Mouse (Mus musculus) heart, postnatal 0 days (tissue): ENCODE measurements around the gene B4galnt1.

Experiments
- CTCF ChIP-seq: IDR thresholded peaks from 2 replicates; pipeline ENCODE4 v1.5.1; 2016; ENCODE audit warnings: antibody characterized with exemption, control low read depth, low read depth
- EP300 ChIP-seq: IDR thresholded peaks from 2 replicates; pipeline ENCODE4 v1.6.1; 2016; ENCODE audit warnings: antibody characterized with exemption, low read depth

- TF ChIP-seq CTCF (no peak), EP300 (no peak)
These were observed 28.0 kb downstream of the B4galnt1 start for GRCm38 (mm10) chr10:127193011-127193410.
